In the genomic region with DNA sequence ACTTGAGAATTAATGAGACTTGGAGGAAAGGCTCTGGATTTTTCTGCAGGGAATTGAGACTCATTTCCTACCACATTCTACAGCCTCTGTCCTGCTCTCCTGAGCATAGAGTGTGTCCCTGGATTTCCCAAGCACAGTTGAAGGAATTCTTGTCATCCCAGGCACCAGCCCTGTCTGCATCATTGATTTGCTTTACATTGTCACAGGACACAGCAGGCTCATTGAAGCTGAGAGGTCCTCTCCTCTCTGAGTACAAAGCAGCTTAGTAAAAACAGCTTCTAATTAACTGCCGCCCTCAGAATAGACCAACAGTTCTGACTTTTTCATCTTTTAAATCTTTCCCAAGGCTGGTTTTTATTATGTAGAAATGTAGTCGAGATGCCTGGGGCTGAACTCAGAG, we compare ENCODE assay signal across 10 mouse cellular contexts.
A peak's percentile ranks its signal among the peaks of the same experiment; 100 is the strongest.
DNase-seq lines count a peak whose midpoint lies in the region; ATAC-seq and TF ChIP-seq lines count a peak whose summit lies in the region.
"Had no signal": no experiment of that assay in that cellular context is flagged by ENCODE, and none has a peak within 500 bp of the region (broad histone marks: within the 10 kb centered on the region; RNA-seq: fewer than 3 reads in every experiment).

No protein-coding gene starts in this region.

- no peak for TF ChIP-seq CTCF in lung, embryonic 14.5 days (IDR thresholded peaks at IDR 0.05; ENCODE audit: low read depth)
- TF ChIP-seq CTCF in embryonic fibroblast, embryonic 13.5 days (IDR thresholded peaks at IDR 0.05; ENCODE audit: borderline replicate concordance, insufficient read depth, low read length): no peak
- no peak for TF ChIP-seq CTCF in left cerebral cortex, adult 2 months (IDR thresholded peaks at IDR 0.05)

- ATAC-seq in lung, embryonic 14.5 days (ENCODE audit: insufficient read depth): 0 out of 2 replicates have a peak, but pooled peaks have one; percentile 36
- no peak for ATAC-seq in limb, embryonic 15.5 days (ENCODE audit: insufficient number of reproducible peaks, low FRiP score, low TSS enrichment, low read depth)
- ATAC-seq in stomach, embryonic 16.5 days (ENCODE audit: insufficient read depth, low FRiP score): peak; percentile 18; the same call in 1 of the 2 replicates

- H3K36me3 ChIP-seq in lung, embryonic 14.5 days (ENCODE audit: insufficient read depth): no peaks in the 10 kb centered on the region
- no peaks in the 10 kb centered on the region for H3K36me3 ChIP-seq in limb, embryonic 15.5 days
- H3K36me3 ChIP-seq in stomach, embryonic 16.5 days (ENCODE audit: control insufficient read depth, insufficient read depth, low read length): no peaks in the 10 kb centered on the region

- DNase-seq in lung, embryonic 14.5 days: no peak
- DNase-seq in lung, postnatal 4 days: no peak
- DNase-seq in right cerebral cortex, adult 2 months (ENCODE audit: low spot score in 2 of 2): no peak
- DNase-seq in left cerebral cortex, adult 2 months (ENCODE audit: extremely low spot score in 1 of 2, low spot score in 2 of 2): no peak
- DNase-seq: cerebellum, postnatal 36 days; heart, postnatal 10 days; right cerebral cortex, adult 18-20 months had no signal

- WGBS in lung, embryonic 14.5 days: 48% methylated on average over 2 of the region's 2 CpGs
- 12% methylated on average over 2 of the region's 2 CpGs for WGBS in limb, embryonic 15.5 days
- WGBS in stomach, embryonic 16.5 days: 47% methylated on average over 2 of the region's 2 CpGs

- H3K27ac ChIP-seq in lung, embryonic 14.5 days (ENCODE audit: low read depth): peak overlapping the region; percentile 20; the same call in 1 of the 2 replicates
- peak overlapping the region; percentile 69 for H3K27ac ChIP-seq in embryonic fibroblast, embryonic 13.5 days (ENCODE audit: insufficient read depth, low read length)
- H3K27ac ChIP-seq in limb, embryonic 15.5 days: peak overlapping the region; percentile 14; the same call in 1 of the 2 replicates
- H3K27ac ChIP-seq in stomach, embryonic 16.5 days (ENCODE audit: low read length): peak overlapping the region; percentile 65
- H3K27ac ChIP-seq in left cerebral cortex, adult 2 months: no peak overlapping the region

- H3K4me3 ChIP-seq in lung, embryonic 14.5 days (ENCODE audit: low read depth, low read length): no peak overlapping the region
- no peak overlapping the region for H3K4me3 ChIP-seq in embryonic fibroblast, embryonic 13.5 days (ENCODE audit: insufficient read depth, low read length)
- no peak overlapping the region for H3K4me3 ChIP-seq in limb, embryonic 15.5 days
- no peak overlapping the region for H3K4me3 ChIP-seq in stomach, embryonic 16.5 days (replicated peaks; ENCODE audit: low read length)
- H3K4me3 ChIP-seq in left cerebral cortex, adult 2 months: no peak overlapping the region

- no peaks in the 10 kb centered on the region for H3K27me3 ChIP-seq in lung, embryonic 14.5 days (ENCODE audit: insufficient read depth, low read length)
- no peaks in the 10 kb centered on the region for H3K27me3 ChIP-seq in limb, embryonic 15.5 days
- H3K27me3 ChIP-seq in stomach, embryonic 16.5 days (ENCODE audit: control insufficient read depth, insufficient read depth, low read length): no peaks in the 10 kb centered on the region

- no peak overlapping the region for H3K9ac ChIP-seq in lung, embryonic 14.5 days
- no peak overlapping the region for H3K9ac ChIP-seq in limb, embryonic 15.5 days
- H3K9ac ChIP-seq in stomach, embryonic 16.5 days (ENCODE audit: low read length): no peak overlapping the region

- intact Hi-C loops in left cerebral cortex, adult 2 months (cut with DNase I): no loop called here

- H3K4me1 ChIP-seq in lung, embryonic 14.5 days (ENCODE audit: insufficient read depth): peaks cover 5% of the 10 kb centered on the region; the same call in 1 of the 2 replicates
- H3K4me1 ChIP-seq in embryonic fibroblast, embryonic 13.5 days (ENCODE audit: control insufficient read depth, insufficient read depth, low read length): peaks cover 21% of the 10 kb centered on the region
- H3K4me1 ChIP-seq in limb, embryonic 15.5 days: peaks cover 16% of the 10 kb centered on the region
- no peaks in the 10 kb centered on the region; the same call in 1 of the 2 replicates for H3K4me1 ChIP-seq in stomach, embryonic 16.5 days (ENCODE audit: control insufficient read depth, insufficient read depth, low read length)

- peak overlapping the region; percentile 20; the same call in 1 of the 2 replicates for H3K4me2 ChIP-seq in lung, embryonic 14.5 days
- H3K4me2 ChIP-seq in limb, embryonic 15.5 days: no peak overlapping the region
- H3K4me2 ChIP-seq in stomach, embryonic 16.5 days (ENCODE audit: low read depth, low read length): no peak overlapping the region

- TF ChIP-seq POLR2A in embryonic fibroblast, embryonic 13.5 days (IDR thresholded peaks at IDR 0.05; ENCODE audit: low read depth, low read length): no peak

- no peaks in the 10 kb centered on the region for H3K9me3 ChIP-seq in lung, embryonic 14.5 days (ENCODE audit: low read depth, low read length)
- H3K9me3 ChIP-seq in limb, embryonic 15.5 days: no peaks in the 10 kb centered on the region
- H3K9me3 ChIP-seq in stomach, embryonic 16.5 days (replicated peaks; ENCODE audit: control insufficient read depth, low read length): no peaks in the 10 kb centered on the region
